Mouse (Mus musculus) c-Kit-positive CD71-positive TER-119-positive erythroid progenitor cells, embryonic 14.5 days (primary cell): Measurements from ENCODE around the gene Gap43.
A peak's percentile ranks its signal among the peaks of the same experiment; 100 is the strongest.
"Not testable (repeated sequence)": the region's sequence is repeated elsewhere in the genome, so short reads cannot be mapped to it uniquely, and the experiment has no call there.

Experiments
- DNase-seq: peaks from one replicate; pipeline ENCODE4 v3.0.0-alpha.2; 2013; ENCODE audit warnings: low spot score

Gene Gap43

DNA sequence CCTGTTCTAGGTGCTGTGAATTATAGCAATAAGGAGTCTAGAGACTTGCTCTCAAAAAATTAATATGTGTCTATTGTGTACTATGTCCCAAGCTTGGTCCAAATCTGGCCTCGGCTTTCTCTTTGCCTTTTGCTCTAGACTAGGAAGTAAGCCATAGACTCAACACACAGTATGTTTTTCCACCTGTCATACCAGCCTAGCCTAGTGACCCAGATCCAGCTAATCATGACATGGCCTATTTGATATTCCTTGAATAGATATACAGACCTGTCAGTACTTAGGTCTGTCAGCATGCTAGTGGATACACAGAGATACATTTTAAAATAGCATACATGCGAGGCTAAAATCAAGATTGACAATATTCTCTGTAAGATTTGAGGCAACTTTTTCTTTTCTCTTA is 46.4 kb downstream of the Gap43 start:
- no peak for DNase-seq

DNA sequence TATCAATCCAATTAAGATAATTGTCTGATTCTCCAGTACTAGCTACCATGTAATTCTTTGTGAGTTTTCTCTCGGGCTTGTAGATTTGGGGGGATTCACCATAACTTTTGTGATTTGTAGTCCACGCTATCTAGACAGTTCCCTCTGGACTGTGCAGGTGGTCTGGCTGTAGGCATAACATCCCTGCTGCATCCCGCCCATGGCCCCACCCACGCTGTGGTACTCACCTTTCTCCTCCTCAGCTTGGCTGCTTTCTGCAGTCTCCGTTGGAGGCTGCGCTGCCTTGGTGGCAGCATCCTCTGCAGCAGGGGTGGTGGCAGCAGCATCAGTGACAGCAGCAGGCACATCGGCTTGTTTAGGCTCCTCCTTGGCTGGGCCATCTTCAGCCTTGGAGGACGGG is 48.9 kb downstream of the Gap43 start:
- no peak for DNase-seq

DNA sequence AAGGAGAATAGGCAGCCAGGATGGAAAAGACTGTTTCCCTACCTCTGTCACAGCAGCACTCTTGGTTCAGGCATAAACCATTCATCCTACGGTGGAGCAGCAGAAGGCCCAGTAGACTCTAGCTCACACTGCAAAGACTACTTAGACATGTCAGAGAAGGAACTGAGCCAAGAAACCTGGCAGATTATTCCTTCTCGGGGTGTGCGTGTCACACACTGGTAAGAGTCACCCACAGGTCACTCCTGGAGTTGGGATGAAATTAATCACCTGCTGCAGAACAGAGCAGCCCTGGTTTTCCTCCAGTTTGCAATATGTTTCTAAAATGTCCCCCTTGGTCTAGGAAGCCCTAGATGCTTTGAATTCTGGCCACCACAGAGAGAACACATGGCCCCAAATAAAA is 56.4 kb downstream of the Gap43 start:
- no peak for DNase-seq

DNA sequence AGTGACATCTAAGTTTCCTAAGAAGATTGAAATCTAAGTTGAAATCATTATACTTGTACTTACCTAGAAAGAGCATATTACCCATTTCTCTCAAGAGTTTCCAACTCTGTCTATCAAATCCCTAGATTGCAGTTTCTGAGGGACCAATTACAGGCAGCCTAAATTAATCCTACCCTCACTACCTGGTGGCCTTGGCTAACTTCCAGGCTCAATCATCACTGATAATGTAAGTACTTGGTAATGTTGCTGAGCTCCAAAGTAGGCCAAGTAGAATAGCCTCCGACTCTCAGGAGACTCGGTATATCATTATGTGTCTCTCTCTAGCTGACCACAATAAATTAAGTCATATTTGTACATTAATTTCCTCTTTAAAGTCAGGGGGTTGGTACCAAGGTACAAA is 62.7 kb downstream of the Gap43 start:
- no peak for DNase-seq

DNA sequence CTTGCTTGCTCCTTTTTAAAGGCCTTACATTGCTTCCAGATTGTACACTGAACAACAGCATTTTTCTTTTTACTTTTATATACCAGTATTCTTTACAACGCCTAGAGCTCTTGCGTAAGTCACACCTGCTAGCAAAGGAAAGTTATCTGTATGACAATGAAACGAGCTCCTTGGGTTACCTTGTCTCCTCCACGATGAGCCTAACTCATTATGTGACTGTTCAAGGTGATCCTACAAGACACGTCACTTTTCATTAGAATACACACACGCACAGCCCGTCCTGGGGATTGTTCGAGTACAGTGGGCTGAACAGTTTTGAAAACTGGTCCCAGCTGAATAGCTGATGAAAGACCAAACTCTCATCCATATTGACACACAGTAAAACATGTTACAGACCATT is 63.2 kb downstream of the Gap43 start:
- no peak for DNase-seq

DNA sequence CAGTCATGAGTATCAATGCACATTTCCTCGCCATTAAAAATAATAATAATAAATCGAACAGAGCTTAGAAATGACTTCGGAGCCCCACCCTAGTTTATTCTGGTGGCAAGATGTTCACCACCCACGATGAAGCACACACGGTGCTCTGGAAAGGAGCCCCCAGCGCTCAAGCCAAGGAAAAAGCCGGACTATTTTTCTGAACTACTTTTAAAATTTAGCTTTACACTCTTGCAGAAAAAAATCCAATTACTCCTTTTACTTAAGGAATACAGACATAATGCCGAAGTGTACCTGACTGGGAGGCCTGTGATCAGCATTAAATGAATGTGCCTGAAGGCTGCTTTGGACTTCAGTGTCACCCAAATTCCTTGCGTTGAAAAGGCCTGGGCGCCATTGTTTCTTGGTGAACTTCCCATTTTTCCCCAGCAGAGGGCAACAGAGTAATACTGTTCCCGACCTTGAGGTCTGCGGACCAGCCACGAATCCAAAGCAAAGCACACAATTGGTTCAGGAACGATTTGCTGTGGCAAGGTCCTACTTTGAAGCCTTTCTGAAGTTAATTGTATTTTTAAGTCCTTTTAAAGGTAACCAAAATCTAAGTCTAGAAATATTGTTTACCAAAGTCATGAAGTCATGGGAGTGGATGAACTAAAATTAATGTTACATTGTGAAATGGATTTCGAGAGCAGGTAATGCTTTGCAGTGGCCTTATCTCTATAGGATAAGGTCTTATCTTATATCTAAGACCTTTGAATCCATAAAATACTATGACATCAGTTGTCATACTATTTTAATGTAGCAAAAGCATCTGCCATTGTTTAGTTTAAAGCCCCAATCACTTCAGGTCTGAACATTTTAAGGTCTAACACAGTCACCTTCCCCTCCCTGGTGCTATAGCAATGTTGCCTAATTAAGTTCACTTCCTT is 64.0 kb downstream of the Gap43 start:
- peak; percentile 28 for DNase-seq

DNA sequence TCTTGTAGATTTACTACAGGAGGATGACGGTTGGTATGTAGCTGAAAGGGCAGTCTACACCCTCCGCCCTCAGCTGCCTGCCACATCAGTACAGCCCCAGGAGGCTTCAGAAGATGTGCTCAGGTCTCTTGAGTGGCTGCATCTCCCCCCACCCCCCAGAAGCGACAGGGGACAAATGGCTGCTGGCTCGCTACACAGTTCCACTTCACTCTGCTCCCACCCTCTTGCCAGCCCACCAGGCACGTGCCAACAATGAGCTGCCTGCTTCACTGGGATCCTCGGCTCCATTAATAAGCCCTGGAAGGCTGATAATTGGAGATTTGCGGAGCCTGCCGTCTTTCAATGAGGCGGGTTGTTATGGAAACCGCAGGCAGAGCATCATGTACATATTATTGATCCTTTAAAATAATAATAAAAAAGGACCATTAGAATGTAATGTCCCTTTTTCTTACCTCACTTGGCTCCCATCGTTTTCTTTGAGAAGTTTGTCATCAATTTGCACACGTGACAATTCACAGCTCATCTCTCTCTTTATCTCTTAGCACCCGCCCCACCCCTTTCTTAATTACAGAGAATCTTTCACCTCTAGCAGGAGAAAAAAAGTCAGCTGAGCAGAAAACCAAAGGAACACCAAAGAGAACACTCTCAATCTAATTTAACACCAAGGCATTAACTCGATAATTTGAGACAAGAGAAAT is 64.8 kb downstream of the Gap43 start:
- DNase-seq = no peak

DNA sequence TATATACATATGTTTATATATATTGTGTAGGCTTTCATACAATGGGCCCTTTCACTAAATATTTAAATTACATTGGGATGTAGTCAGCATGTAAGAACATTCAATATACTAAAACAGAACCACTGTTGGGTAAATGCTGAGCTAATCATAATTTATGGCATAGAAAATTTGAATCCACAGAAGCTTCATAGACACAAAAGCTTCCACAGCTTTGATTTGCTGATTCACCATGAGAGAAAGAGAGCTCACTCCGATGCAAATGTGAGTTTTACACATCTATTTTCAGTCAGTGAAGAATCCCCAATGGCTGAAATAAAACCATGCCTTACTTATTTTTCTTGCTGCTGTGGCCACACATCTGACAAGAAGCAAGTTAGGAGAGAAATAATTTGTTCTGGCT is 69.2 kb downstream of the Gap43 start:
- DNase-seq = no peak

DNA sequence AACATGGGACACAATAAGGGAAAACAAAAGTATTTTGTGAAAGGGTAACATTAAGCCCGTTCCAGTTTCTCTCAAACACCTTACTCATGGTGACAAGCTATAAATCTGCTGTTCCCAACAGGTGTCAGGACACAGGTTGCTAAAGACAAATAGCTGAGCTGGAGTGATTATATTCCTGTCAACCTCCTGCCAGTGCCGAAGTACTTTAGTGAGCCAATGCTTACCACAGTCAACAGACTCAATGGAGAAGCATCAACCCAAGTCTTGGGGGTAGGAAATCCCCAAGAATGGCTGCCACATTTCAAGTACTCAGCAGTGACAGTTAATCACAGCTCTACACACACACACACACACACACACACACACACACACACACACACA is 70.9 kb downstream of the Gap43 start:
- DNase-seq = no peak

DNA sequence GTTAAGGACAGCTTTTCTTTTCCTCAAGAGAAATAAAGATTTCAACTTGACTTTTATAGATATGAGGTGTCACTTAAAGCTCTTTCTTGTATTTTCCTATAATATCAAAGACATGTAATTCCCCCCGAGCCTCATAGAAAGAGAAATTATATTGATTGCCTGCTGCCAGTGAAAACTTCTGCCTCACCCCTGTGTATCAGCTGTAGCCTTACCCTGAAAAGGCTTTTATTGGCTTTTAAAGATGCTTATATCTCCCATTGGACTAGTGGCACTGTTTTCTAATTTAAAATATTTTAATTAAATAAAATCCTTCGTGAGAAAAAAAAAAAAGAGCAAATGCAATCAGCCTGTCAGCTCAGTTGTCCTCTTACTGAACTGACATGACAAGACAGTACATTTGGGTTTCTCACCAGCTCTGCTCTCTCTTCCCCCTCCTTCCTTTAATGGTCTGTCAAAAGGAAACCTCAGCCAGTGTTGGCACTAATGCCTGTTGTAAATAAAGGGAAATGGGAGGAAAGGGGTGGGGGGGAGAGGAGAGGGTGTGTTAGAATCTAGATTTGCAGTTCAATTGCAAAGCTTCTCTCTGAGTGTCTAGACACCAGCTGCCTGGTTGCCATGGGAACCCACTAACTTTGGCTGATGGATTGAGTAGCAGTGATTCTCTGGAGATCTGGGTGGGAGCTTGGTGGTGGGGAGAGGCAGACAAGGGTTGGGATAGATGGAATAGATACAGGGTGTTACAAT is 71.4 kb downstream of the Gap43 start:
- no peak for DNase-seq

DNA sequence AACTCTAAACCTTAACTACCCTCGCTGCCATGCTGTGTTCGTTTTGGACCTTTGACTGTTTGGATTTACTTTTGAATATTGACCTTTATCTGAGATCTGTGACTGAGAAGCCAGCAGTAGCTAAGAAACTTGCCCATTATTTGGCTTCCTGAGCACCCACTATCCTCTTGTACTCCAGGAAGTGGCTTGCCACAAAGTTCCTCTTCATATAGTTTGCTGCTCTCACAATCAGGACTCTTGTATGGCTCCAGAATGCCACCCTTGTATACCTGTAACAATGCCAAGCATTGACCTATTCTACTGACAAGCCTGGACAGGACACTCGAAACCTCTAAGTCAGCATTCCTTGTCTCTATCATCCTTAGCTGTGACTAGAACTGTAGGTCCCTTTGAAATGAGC is 75.3 kb downstream of the Gap43 start:
- no peak for DNase-seq

DNA sequence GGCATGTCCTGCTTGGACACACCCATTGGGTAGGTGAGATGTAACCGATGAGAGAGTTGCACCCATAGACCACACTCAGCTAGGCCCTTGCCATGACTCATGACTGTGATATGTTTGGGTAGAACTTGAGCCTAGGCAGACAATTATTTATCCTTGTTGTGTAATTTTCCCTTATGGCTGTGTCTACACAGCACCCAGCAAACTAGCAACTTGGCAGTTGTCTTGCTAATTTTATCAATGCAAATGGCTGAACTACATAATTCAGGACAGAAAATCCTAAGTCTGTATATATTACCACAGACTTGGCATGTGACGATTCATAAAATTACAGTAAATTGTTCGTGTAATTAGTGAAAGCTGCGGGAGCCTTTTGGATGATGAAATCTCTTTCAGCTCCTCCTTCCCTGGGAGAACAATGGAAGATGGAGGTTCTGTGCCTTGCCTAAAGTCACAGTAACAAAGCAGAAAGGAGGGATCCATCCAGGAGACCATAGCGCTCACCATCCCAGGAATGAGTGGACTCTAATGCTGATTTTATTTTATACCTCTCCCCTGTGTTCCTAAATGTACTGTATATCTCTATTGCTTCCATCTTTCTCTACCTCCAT is 77.4 kb downstream of the Gap43 start:
- DNase-seq = no peak

DNA sequence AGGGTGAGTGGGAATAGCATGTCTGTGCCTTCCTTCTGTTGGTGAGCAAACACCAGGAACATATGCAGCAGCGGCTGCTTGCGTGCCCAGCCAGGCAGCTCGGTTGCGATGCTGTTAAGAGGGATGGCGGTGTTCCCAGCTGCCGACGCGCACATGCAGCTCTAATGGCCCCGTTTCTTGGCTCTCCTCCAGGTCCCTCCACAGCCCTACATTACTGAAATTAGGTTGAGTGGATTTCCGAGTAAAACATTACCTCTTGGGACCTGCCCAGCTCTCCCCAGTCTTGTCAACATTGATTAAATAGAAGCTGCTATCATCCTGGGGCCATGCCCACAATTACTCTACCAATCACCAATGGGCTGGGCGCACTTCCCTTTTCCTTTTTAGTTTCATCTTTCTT is 84.8 kb downstream of the Gap43 start:
- no peak for DNase-seq

DNA sequence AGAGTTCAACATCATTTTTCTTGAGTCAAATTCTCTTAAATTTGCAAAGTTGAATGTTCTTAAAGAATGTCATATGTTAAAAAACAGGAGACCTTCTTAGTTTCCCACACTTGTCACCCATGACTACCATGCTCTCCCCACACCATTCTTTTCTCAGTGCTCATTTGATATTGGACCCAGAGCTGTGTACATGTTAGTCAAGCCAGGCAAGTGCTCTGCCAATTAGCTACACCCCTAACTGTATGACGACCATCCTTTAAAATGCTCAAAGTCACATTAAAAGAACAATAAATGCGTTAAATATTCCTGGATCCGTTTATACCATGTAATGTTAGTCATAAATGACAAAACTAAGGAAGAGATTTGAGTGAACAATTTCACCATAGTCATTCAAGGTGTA is 85.2 kb downstream of the Gap43 start:
- DNase-seq = no peak

DNA sequence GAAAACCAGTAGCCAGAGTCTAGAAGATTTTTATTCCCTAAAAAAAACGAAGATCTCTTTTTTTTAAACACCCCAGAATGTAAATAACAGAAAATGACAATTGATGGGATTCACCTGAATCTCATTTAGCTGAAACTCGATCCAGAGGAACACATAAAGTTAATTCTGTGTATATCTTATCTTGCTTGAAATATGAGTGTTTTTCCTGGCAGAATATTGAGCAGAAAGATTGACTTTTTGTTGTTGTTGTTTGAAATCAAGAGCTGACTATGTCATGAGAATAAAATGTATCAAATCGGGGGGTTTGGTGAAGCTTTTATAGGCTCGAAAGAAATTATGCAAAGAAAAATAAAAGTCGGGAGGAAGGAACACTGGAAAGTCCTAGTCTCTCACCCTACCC is 88.2 kb downstream of the Gap43 start:
- no peak for DNase-seq

DNA sequence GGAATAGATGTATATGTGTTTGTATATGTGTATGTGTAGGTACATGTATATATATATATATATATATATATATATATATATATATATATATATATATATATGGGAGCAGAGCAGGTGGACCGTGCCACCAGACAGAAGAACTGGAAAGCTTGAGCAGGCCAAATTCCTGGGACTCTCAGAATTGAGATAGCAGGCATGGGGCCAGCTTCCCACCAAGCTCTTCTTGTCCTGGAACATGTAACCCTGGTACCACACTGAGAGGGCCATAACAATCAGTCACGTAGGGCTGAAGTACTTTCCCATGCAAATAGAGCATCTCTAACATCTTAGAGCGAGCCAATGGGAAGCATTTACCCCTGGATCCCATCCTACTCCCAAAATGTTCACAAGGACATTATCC is 96.3 kb downstream of the Gap43 start:
- DNase-seq = not testable (repeated sequence)

DNA sequence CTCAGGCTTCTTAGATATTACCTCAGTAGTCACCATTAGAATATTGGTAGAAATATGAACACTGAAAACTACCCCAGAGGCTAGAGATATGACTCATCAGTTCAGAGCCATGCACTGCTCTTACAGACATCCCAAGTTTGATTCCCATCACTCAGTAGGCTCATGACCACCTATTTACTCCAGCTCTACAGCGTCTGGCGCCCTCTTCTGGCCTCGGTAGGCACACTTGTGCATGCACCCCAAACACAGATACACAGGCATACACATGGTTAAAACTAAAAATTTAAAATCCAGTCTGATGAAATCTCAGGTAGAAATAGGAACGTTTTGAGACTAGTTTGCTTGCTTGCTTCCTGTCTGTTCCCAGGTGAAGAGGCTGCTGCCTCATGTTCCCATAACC is 109.1 kb downstream of the Gap43 start:
- no peak for DNase-seq
